Mouse (Mus musculus): Measurements from ENCODE around the gene Dop1a. TPM values are rescaled to one million over a fixed set of nuclear protein-coding genes. Genes with fewer than 3 reads are reported as not detected.

The Dop1a gene
- polyA plus RNA-seq, 1 experiment from 2014 or later, result 17.2 TPM

- H3K27me3 ChIP-seq, result no peaks in the 10 kb centered on the region
- H3K36me3 ChIP-seq, result peaks cover 56% of the 10 kb centered on the region
- WGBS, result 89% methylated on average over 3 of the region's 3 CpGs
Observed at GRCm38 (mm10) chr9:86514390-86514789, 47.4 kb downstream of the Dop1a start.

DNA sequence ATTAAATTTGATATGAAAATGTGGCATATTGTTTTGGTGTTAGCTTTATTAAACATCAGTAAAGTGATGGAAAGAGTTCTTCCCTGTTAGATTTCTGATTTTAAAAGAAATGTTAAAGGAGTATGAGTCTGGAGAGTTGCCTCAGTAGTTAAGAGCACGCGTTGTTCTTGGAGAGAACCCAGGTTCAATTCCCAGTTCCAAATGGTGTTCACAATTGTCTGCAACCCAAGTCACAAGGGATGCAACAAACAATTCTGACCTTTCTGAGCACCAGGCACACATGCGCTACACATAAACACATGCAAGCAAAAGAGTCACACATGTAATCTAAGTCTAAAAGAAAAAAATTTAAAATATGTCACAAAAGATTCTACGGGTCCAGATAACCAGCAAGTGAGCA, 47.8 kb downstream of the Dop1a start:
- H3K4me2 ChIP-seq, result no peak overlapping the region
- ATAC-seq (ENCODE audit: insufficient number of reproducible peaks, low FRiP score, low TSS enrichment, low read depth), result no peak
- H3K4me3 ChIP-seq, result no peak overlapping the region
- H3K27ac ChIP-seq, result no peak overlapping the region
- H3K27me3 ChIP-seq, result no peaks in the 10 kb centered on the region
- H3K9ac ChIP-seq, result no peak overlapping the region
- H3K4me1 ChIP-seq, result no peaks in the 10 kb centered on the region
- WGBS, result 95% methylated on average over 4 of the region's 4 CpGs
- H3K36me3 ChIP-seq, result peaks cover 57% of the 10 kb centered on the region
- H3K9me3 ChIP-seq, result no peaks in the 10 kb centered on the region

More at GRCm38 (mm10) chr9:86514390-86514789, 47.4 kb downstream of the Dop1a start:
- Histone ChIP-seq H3K4me1 (no peaks in the 10 kb centered on the region), H3K9ac (no peak overlapping the region), H3K4me2 (no peak overlapping the region), H3K4me3 (no peak overlapping the region), H3K9me3 (no peaks in the 10 kb centered on the region), H3K27ac (no peak overlapping the region)
- no peak for ATAC-seq (ENCODE audit: insufficient number of reproducible peaks, low FRiP score, low TSS enrichment, low read depth)

- no peak for ATAC-seq (ENCODE audit: insufficient number of reproducible peaks, low FRiP score, low TSS enrichment, low read depth)
- no peaks in the 10 kb centered on the region for H3K9me3 ChIP-seq
- H3K4me2 ChIP-seq, result no peak overlapping the region
- no peak overlapping the region for H3K27ac ChIP-seq
- H3K4me3 ChIP-seq, result no peak overlapping the region
- H3K27me3 ChIP-seq, result no peaks in the 10 kb centered on the region
- H3K4me1 ChIP-seq, result no peaks in the 10 kb centered on the region
- no peak overlapping the region for H3K9ac ChIP-seq
- H3K36me3 ChIP-seq, result peaks cover 47% of the 10 kb centered on the region
Observed at GRCm38 (mm10) chr9:86522335-86522734, 55.4 kb downstream of the Dop1a start.

- Histone ChIP-seq H3K27ac (no peak overlapping the region), H3K9me3 (no peaks in the 10 kb centered on the region), H3K4me3 (no peak overlapping the region), H3K27me3 (no peaks in the 10 kb centered on the region), H3K36me3 (peaks cover 39% of the 10 kb centered on the region), H3K9ac (no peak overlapping the region), H3K4me1 (no peaks in the 10 kb centered on the region), H3K4me2 (no peak overlapping the region)
- ATAC-seq (ENCODE audit: insufficient number of reproducible peaks, low FRiP score, low TSS enrichment, low read depth), result no peak
- 46% methylated on average over 2 of the region's 2 CpGs for WGBS
Observed at GRCm38 (mm10) chr9:86525600-86525999, 58.6 kb downstream of the Dop1a start.

- Histone ChIP-seq H3K27ac (no peak overlapping the region), H3K27me3 (no peaks in the 10 kb centered on the region), H3K4me1 (no peaks in the 10 kb centered on the region), H3K9me3 (no peaks in the 10 kb centered on the region), H3K36me3 (peaks cover 29% of the 10 kb centered on the region), H3K4me2 (no peak overlapping the region), H3K4me3 (no peak overlapping the region), H3K9ac (no peak overlapping the region)
- ATAC-seq (ENCODE audit: insufficient number of reproducible peaks, low FRiP score, low TSS enrichment, low read depth), result 0 out of 2 replicates have a peak, but pooled peaks have one; percentile 44
- WGBS, result 84% methylated on average over 5 of the region's 5 CpGs
Observed at GRCm38 (mm10) chr9:86534071-86534470, 67.1 kb downstream of the Dop1a start.

DNA sequence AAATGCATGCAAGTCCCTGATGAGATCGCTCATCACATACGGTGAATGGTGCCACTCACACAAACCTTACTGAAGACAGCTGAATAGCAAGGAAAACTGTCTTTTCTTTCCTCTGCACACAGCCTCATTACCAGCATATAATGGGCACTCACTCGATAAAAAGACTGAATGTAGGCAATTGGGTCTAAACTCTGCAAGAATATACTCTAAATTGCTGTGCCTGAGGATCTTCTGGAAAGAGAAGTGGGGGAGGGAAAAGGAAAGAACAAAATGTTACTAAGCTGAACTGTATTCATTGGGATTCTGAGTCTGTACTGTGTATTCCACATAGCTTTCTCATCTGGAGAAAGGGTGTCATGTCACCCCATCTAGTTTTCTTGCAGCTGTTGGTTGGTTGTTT, 76.5 kb downstream of the Dop1a start:
- Histone ChIP-seq H3K27ac (no peak overlapping the region), H3K4me2 (no peak overlapping the region), H3K36me3 (peaks cover 51% of the 10 kb centered on the region), H3K9ac (no peak overlapping the region), H3K9me3 (no peaks in the 10 kb centered on the region), H3K4me1 (no peaks in the 10 kb centered on the region), H3K27me3 (no peaks in the 10 kb centered on the region), H3K4me3 (no peak overlapping the region)
- ATAC-seq (ENCODE audit: insufficient number of reproducible peaks, low FRiP score, low TSS enrichment, low read depth), result no peak
- 93% methylated on average over 3 of the region's 3 CpGs for WGBS

- no peak overlapping the region for H3K9ac ChIP-seq
- H3K4me1 ChIP-seq, result no peaks in the 10 kb centered on the region
- WGBS, result 50% methylated on average over 1 of the region's 1 CpGs
- H3K27ac ChIP-seq, result no peak overlapping the region
- H3K9me3 ChIP-seq, result no peaks in the 10 kb centered on the region
- H3K4me2 ChIP-seq, result no peak overlapping the region
- H3K36me3 ChIP-seq, result peaks cover 58% of the 10 kb centered on the region
- ATAC-seq (ENCODE audit: insufficient number of reproducible peaks, low FRiP score, low TSS enrichment, low read depth), result no peak
- no peaks in the 10 kb centered on the region for H3K27me3 ChIP-seq
- H3K4me3 ChIP-seq, result no peak overlapping the region
Observed at GRCm38 (mm10) chr9:86544559-86544958, 77.6 kb downstream of the Dop1a start.

- H3K27me3 ChIP-seq, result no peaks in the 10 kb centered on the region
- no peaks in the 10 kb centered on the region for H3K4me1 ChIP-seq
- 89% methylated on average over 5 of the region's 5 CpGs for WGBS
- H3K9me3 ChIP-seq, result no peaks in the 10 kb centered on the region
- H3K4me2 ChIP-seq, result no peak overlapping the region
- H3K27ac ChIP-seq, result no peak overlapping the region
- ATAC-seq (ENCODE audit: insufficient number of reproducible peaks, low FRiP score, low TSS enrichment, low read depth), result no peak
- H3K4me3 ChIP-seq, result no peak overlapping the region
- H3K9ac ChIP-seq, result no peak overlapping the region
- peaks cover 63% of the 10 kb centered on the region for H3K36me3 ChIP-seq
Observed at GRCm38 (mm10) chr9:86549637-86550162, 82.7 kb downstream of the Dop1a start.

GRCm38 (mm10) chr9:86550717-86551116, 83.8 kb downstream of the Dop1a start:
- no peak overlapping the region for H3K4me3 ChIP-seq
- no peaks in the 10 kb centered on the region for H3K9me3 ChIP-seq
- H3K36me3 ChIP-seq, result peaks cover 63% of the 10 kb centered on the region
- ATAC-seq (ENCODE audit: insufficient number of reproducible peaks, low FRiP score, low TSS enrichment, low read depth), result no peak
- H3K27me3 ChIP-seq, result no peaks in the 10 kb centered on the region
- H3K27ac ChIP-seq, result no peak overlapping the region
- no peak overlapping the region for H3K9ac ChIP-seq
- no peak overlapping the region for H3K4me2 ChIP-seq
- 89% methylated on average over 3 of the region's 3 CpGs for WGBS
- H3K4me1 ChIP-seq, result no peaks in the 10 kb centered on the region

DNA sequence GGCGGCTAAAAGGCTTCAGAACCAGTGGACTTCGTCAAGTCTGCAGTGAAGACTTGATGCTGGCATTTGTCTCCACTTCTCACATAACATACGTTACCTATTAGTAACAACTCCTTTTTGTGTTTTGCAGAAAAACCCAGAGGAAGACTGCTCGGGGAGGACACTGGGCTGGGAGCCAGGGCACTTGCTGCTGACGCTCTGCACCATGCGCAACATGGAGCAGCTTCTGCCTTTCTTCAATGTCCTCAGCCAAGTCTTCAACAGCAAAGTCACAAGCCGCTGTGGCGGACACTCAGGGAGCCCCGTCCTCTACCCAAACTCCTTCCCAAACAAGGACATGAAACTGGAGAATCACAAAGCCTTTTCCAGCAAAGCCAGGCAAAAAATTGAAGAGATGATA, 86.9 kb downstream of the Dop1a start:
- peaks cover 72% of the 10 kb centered on the region for H3K36me3 ChIP-seq
- H3K27ac ChIP-seq, result no peak overlapping the region
- no peaks in the 10 kb centered on the region for H3K9me3 ChIP-seq
- H3K9ac ChIP-seq, result no peak overlapping the region
- WGBS, result 81% methylated on average over 9 of the region's 9 CpGs
- H3K27me3 ChIP-seq, result no peaks in the 10 kb centered on the region
- no peak overlapping the region for H3K4me3 ChIP-seq
- no peak for ATAC-seq (ENCODE audit: insufficient number of reproducible peaks, low FRiP score, low TSS enrichment, low read depth)
- no peak overlapping the region for H3K4me2 ChIP-seq
- no peaks in the 10 kb centered on the region for H3K4me1 ChIP-seq

- Histone ChIP-seq H3K9me3 (no peaks in the 10 kb centered on the region), H3K4me2 (no peak overlapping the region), H3K4me3 (no peak overlapping the region), H3K27ac (no peak overlapping the region), H3K36me3 (peaks cover 76% of the 10 kb centered on the region), H3K4me1 (no peaks in the 10 kb centered on the region), H3K9ac (no peak overlapping the region), H3K27me3 (no peaks in the 10 kb centered on the region)
- WGBS, result 89% methylated on average over 4 of the region's 4 CpGs
- ATAC-seq (ENCODE audit: insufficient number of reproducible peaks, low FRiP score, low TSS enrichment, low read depth), result no peak
Observed at GRCm38 (mm10) chr9:86554641-86555040, 87.7 kb downstream of the Dop1a start.

DNA sequence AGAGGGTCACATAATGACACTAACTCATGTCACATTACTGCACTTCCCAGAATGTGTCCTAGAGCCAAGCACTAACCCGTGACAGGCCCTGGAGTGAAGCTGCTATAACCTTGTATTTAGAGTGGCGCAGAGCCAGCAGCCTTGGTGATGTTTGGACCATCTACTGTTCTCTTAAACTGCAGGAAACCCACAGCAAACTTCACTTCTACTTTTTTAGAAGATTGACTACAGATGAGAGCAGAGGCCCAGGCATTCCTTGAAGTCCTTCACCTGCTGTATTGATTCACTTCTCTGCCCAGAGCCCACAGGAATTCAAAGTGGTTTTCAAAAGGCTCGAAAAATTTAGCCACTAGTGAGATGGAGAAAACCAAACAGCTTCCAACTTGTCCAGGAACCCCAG, 93.6 kb downstream of the Dop1a start:
- Histone ChIP-seq H3K27me3 (no peaks in the 10 kb centered on the region), H3K4me1 (no peaks in the 10 kb centered on the region), H3K9ac (no peak overlapping the region), H3K9me3 (no peaks in the 10 kb centered on the region), H3K4me3 (no peak overlapping the region), H3K4me2 (no peak overlapping the region), H3K36me3 (peaks cover 82% of the 10 kb centered on the region), H3K27ac (no peak overlapping the region)
- 81% methylated on average over 3 of the region's 3 CpGs for WGBS
- no peak for ATAC-seq (ENCODE audit: insufficient number of reproducible peaks, low FRiP score, low TSS enrichment, low read depth)

GRCm38 (mm10) chr9:86569314-86569910, 102.5 kb downstream of the Dop1a start:
- Histone ChIP-seq H3K9ac (no peak overlapping the region), H3K27ac (no peak overlapping the region), H3K4me1 (peaks cover 20% of the 10 kb centered on the region), H3K9me3 (no peaks in the 10 kb centered on the region), H3K4me3 (no peak overlapping the region), H3K4me2 (no peak overlapping the region), H3K27me3 (no peaks in the 10 kb centered on the region), H3K36me3 (peaks cover 44% of the 10 kb centered on the region)
- ATAC-seq (ENCODE audit: insufficient number of reproducible peaks, low FRiP score, low TSS enrichment, low read depth), result no peak
- 72% methylated on average over 3 of the region's 3 CpGs for WGBS

Measured in limb, embryonic 15.5 days (tissue).